Mouse (Mus musculus) left cerebral cortex, adult 2 months (tissue): ENCODE results near the gene Il2rg. TPM values are rescaled to one million over a fixed set of nuclear protein-coding genes. Genes with fewer than 3 reads are reported as not detected.

ENCODE experiments used
- DNase-seq, 2 experiments: peaks; one replicate each; pipeline ENCODE4 v3.0.0; 2021 to 2022; ENCODE audit warnings: low spot score in 2 of 2, mixed read lengths in 1 of 2; ENCODE audit errors: extremely low spot score in 1 of 2
- H3K27ac ChIP-seq: fragments of 200-600 bp; 2 replicates; pipeline ENCODE4 v1.8.1; 2022
- H3K4me3 ChIP-seq: fragments of 200-600 bp; 2 replicates; pipeline ENCODE4 v1.8.1; 2022
- CTCF ChIP-seq: fragments of 200-600 bp; IDR thresholded peaks from 2 replicates; pipeline ENCODE4 v1.8.1; 2022; ENCODE audit warnings: antibody characterized with exemption, mild to moderate bottlenecking, moderate library complexity
- intact Hi-C: fragments of 180-260 bp; cut with DNase I; formaldehyde crosslinking; loops from one replicate; pipeline ENCODE4 v1.15.1; 2025
- long read RNA-seq, 2 experiments: library from polyadenylated mRNA; stranded (forward); transcript quantifications; one replicate each; pipeline ENCODE4 v2.0.0; 2021; ENCODE audit warnings: borderline mapping rate in 2 of 2
- total RNA-seq, 2 experiments: library from RNA; stranded (reverse); gene quantifications; 2 replicates each; pipeline ENCODE4 v1.2.3; 2021

The Il2rg gene
- 1 to 10 TPM; 1.4 to 2.0 TPM for total RNA-seq
- long read RNA-seq, experiment 1, partial matches to known transcripts = 0 of 1 reads
- long read RNA-seq, experiment 1, other reads (novel, unspliced or antisense) = 0 of 1 reads
- long read RNA-seq, experiment 2, partial matches to known transcripts = 0 of 2 reads
- long read RNA-seq, experiment 2, other reads (novel, unspliced or antisense) = 0 of 2 reads

DNA sequence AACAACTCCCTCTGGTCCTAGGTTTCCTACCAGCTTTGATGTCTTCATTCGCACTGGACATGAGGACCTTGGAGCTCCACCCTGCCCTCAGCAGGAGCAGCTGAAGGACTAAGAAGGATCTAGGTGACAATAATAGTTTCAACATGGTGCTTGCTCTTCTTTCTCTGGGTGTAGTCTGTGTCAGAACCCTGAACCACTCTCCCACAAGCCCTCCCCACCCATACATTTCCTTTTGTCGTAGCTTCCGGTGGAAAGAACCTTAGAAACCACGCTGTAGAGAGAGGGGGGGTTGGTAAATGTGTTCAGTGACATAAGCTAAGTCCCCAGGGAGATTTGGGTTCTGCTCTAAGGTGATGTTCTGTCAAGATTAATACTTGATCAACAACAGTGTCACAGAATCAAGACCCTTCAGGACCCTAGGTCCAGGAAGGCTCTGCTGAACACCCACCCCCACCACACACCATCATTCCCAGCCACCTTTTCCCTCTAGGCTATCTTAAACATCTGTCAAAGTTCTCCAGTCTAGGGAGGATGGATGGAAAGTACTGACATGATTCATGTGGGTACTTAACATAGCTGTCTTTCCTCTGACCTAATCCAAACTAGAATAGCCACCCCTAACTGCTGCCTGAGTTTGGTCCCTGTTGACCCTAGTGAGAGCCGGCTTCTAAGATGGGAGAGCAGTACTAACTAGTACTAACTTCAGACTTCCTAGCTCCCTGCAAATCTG lies at the start of gene Il2rg:
Gene Il2rg (minus strand): TSS at position 231 of the 730 bp plus-strand sequence.
- no peak within 1 kb of the TSS for H3K4me3 ChIP-seq
- intact Hi-C loops = no loop called here
- DNase-seq = no peak
- no peak within 1 kb of the TSS for H3K27ac ChIP-seq
- no peak for TF ChIP-seq CTCF

DNA sequence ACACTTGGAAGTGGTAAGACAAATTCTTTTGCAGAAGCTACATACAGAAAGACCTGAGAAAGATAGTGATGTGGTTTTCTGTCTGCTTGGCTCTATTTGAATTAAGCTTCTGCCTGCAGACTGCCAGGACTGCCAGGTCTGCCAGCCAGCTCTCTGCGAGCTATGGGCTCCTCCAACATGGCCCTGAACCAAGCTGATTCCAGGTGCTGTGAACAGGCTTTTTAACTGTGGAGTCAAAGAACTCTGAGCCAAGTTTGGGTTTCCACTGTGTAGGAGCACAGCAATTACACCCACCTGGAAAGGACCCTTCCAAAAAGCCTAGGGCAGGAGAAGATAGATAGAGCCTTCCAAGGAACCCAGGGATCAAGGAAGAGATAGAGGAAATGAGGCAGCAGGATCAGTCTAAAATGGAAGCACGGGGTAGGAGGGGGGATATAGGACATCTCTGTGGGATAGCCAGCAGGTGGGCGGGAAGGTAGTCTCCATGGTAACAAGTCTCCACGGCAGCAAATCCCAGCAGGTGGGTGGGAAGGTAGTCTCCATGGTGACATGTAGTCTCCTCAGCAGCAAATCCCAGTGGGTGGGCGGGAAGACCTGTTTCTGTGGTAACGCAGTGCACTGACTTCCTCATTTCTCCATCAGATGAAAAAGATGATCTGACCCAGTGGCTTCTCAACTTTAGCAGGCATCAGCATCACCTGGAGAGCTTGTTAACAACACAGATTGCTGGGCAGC lies 45.7 kb upstream of the Il2rg start:
- Histone ChIP-seq H3K27ac (peak overlapping the region; percentile 81), H3K4me3 (no peak overlapping the region)
- TF ChIP-seq CTCF = no peak
- intact Hi-C loops = no loop called here
- peak; percentile 75 to 79 for DNase-seq

DNA sequence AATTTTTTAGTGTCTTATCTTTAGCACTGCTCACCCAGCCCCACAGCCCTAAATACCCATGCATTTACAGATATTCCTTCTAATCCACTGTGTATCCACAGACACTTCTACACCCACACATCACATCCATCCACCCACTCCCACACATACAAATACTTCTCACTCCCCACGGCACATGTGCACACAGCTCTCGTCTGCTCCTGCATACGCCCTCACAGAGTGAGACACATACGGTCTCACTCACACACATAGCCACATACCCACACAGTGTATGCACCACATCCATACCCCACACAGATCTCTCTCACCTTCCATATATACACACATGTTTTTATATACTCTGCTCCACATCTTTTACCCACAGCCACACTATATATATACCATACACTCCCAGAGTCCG lies 41.2 kb upstream of the Il2rg start:
- H3K4me3 ChIP-seq = no peak overlapping the region
- TF ChIP-seq CTCF = no peak
- intact Hi-C loops = no loop called here
- no peak for DNase-seq
- no peak overlapping the region for H3K27ac ChIP-seq

DNA sequence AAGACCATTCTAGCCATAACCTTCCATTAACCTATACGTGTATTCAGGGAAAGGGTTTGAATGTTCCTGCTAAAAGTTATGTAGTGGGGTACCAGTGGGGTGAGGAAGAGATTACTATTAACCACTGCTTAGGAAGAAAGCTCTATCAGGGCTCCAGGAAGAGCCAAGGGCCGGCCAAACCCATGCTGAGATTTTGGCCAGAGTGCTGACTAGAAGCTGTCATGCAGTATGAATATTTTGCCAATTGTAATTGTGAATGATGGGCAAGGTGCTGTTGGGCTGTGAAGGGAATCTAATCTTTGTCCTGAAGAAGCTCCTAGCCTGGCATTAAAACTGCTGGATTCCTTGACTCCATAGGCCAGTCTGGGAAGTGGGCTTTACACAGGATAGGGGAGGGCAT lies 36.6 kb upstream of the Il2rg start:
- DNase-seq = no peak
- no peak for TF ChIP-seq CTCF
- intact Hi-C loops = no loop called here

DNA sequence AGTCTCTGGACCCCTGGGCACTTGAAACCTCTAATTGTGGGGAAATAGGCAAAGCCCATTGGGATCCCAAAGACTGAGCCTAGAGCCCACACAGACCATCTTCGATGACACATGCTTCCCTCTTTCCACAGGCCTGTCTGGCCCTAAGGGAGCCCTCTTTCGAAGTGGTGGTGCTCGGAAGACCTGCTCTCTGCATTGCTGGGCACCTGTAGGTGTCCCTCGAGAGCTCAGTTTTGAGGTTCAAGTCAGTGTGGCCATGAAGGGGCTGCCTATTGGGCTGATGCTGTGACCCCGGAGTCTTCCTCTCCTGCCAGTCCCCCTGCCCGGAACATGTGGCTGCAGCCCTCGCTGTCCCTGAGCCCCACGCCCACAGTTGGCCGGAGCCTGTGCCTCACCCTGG lies 33.6 kb upstream of the Il2rg start:
- H3K27ac ChIP-seq = no peak overlapping the region; the same call in 1 of the 2 replicates
- peak overlapping the region; percentile 46 for H3K4me3 ChIP-seq
- peak; percentile 20 for TF ChIP-seq CTCF
- intact Hi-C loops = loop anchor here (2.0 kb wide), 1 partner anchor 27 kb away; no protein-coding TSS in a partner anchor
- no peak for DNase-seq

More for the DNA sequence above, 36.6 kb upstream of the Il2rg start:
- no peak overlapping the region for H3K27ac ChIP-seq
- H3K4me3 ChIP-seq = no peak overlapping the region

DNA sequence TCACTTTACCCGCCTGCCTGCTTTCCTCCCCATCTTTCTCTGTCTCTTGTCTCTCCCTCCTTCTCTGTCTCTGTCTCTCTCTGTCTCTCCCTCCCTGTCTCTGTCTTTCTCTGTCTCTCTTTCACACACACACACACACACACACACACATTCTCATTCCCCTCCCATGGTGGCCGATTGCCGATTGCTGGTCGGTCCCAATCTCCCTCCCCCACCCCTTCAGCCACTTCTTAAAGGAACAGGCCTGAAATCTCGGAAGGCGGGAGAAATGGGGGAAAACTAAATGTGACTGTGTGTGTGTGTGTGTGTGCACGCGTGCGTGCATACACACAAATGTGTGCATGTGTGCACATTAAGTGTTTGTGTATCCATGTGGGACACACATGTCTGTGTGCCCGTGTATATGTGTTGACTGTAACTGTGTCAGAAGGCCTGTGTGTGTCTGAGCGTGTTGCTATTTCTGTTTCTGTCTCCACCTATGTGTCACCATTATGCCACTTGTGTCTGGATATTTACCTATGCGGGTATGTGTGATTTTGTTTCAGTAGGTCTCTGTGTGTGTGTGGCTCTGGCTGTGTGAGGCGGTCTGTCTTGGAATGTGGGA lies 32.5 kb upstream of the Il2rg start:
- no peak for TF ChIP-seq CTCF
- Histone ChIP-seq H3K27ac (peak overlapping the region; percentile 57), H3K4me3 (peak overlapping the region; percentile 58)
- intact Hi-C loops = loop anchor here (2.0 kb wide), 1 partner anchor 28 kb away; no protein-coding TSS in a partner anchor
- DNase-seq = no peak

DNA sequence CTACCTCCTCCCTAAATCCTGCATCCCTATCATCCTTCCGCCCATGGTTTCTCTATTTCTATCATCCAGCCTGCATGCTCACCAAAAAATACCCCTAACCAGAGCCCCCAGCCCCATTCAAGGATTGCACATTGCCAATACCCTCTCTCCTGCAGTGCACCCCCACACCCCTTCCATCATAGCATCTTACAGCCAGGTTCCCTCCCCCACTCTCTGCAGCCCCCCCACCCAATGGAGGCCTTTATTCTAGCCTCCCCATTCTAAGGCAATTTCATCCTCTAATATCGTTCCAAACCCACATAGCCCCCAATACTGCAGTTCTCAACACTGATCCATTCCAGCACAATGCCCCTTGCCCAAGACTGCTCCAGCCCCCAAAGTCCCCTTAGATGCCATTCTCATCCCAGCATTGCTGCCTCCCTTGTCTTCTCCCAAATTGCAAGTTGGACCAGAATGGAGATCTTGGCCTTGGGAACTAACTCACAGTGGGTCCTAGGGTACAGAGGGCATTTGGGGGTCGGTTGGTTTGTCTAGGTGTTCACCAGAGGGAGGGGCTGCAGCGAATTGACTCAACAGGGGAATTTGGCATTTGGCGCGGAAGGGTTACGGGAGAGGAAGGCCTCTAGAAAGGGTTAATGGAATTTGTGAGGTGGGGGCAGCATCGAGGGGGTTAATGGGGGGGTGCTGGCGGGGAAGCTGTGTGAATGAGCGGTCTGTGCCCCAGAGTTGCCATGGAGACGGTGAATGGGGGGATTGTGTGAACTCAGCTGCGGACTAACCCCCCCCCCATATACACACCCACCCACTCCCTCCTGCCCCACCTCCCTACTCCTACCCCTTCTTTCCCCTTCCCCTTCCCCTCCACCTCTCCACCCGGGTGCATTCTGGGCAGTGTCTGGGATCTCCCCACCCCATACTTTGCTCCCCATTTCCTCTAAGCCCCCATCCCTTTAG lies 31.7 kb upstream of the Il2rg start:
- TF ChIP-seq CTCF = no peak
- peak overlapping the region; percentile 84 for H3K27ac ChIP-seq
- peak overlapping the region; percentile 58 for H3K4me3 ChIP-seq
- DNase-seq = no peak
- intact Hi-C loops = loop anchor here (2.0 kb wide), 1 partner anchor 29 kb away; no protein-coding TSS in a partner anchor

DNA sequence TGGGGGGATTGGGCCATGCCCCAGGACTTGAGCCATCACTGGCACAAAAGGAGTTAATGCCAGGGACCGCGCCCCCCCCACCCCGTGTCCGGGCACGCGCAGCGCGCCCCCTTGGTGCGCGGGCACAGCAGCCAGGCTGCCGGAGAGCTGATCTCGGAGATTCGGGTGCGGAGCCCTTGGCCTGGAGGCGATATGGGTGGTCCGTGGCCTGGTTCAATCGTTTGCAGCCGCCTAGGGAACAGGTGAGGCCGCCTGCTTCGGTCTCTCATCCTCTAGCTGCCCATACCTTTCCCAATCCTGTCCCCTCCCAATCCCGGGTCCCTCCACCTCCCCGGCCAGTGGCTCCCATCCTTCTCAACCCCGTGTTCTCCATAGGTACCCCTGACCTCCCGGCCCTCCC lies 31.0 kb upstream of the Il2rg start, which contains the start of gene Nlgn3:
Gene Nlgn3 (plus strand): TSS at position 114 of the 400 bp plus-strand sequence.
- TF ChIP-seq CTCF = no peak
- Histone ChIP-seq H3K4me3 (peak within 1 kb of the TSS; percentile 58), H3K27ac (peak within 1 kb of the TSS; percentile 84)
- DNase-seq = peak in 1 of 2 experiments; percentile 53
- intact Hi-C loops = no loop called here

DNA sequence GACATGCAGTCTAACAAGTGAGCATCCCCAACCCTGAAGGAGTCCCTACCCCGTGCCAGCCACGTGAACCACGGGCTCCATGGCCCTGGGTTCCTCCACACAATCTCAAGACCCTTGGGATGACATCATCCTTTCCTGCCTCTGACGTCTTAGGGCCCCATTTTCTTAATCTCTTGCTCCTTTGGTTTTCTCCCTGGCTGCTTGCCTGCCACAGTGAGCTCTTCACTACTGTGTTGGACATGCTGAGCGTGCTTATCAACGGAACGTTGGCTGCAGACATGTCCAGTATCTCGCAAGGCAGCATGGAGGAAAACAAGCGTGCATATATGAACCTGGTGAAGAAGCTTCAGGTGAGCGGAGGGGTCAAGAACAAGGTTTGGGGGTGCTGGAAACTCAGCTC lies 22.1 kb upstream of the Il2rg start:
- no peak for DNase-seq
- TF ChIP-seq CTCF = no peak
- Histone ChIP-seq H3K4me3 (no peak overlapping the region), H3K27ac (no peak overlapping the region)
- intact Hi-C loops = no loop called here

DNA sequence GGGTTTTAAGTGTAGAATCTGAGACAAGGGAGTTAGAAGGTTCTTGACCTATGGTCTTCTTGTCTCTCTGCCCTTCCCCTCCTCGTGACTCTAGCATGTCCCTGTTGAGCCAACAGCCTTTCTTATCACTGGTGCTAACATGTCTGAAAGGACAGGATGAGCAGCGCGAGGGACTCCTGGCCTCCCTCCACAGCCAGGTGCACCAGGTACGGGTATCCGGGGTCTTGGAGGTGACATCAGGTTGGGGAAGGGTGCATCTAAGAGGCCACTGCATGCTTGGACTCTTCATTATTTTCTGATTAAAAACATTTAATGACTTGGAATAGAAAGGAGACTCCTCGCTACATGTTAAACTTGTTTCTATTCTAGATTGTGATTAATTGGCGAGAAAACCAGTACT lies 21.0 kb upstream of the Il2rg start:
- intact Hi-C loops = loop anchor here (5.0 kb wide), 1 partner anchor 157 kb away; no protein-coding TSS in a partner anchor
- no peak for TF ChIP-seq CTCF
- Histone ChIP-seq H3K4me3 (no peak overlapping the region), H3K27ac (no peak overlapping the region)
- no peak for DNase-seq

DNA sequence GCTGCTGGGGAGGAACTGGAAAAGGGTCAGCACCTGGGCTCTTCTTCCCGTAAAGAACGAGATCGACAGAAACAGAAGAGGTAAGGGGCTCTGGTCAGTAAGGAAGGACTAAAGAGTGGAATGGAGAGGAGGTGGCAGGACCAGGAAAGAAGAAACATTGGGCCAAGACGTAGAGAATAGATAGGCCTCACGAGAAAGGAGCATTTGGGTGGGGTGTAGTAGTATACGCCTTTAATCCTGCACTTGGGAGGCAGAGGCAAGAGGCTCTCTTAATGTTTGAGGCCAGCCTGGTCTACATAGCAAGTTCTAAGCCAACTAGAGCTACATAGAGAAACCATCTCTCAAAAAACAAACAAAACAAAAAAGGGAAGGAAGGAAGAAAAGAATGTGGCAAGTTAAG lies 20.4 kb upstream of the Il2rg start:
- intact Hi-C loops = loop anchor here (5.0 kb wide), 1 partner anchor 156 kb away; no protein-coding TSS in a partner anchor
- Histone ChIP-seq H3K4me3 (no peak overlapping the region), H3K27ac (no peak overlapping the region)
- TF ChIP-seq CTCF = no peak
- no peak for DNase-seq
